Mouse (Mus musculus): ENCODE measurements around the gene Pnn. TPM values are rescaled to one million over a fixed set of nuclear protein-coding genes. Genes with fewer than 3 reads are reported as not detected.
"Not testable (repeated sequence)": the region's sequence is repeated elsewhere in the genome, so short reads cannot be mapped to it uniquely, and the experiment has no call there.

Pnn gene
- polyA plus RNA-seq, 1 experiment = 8.9 TPM

DNA sequence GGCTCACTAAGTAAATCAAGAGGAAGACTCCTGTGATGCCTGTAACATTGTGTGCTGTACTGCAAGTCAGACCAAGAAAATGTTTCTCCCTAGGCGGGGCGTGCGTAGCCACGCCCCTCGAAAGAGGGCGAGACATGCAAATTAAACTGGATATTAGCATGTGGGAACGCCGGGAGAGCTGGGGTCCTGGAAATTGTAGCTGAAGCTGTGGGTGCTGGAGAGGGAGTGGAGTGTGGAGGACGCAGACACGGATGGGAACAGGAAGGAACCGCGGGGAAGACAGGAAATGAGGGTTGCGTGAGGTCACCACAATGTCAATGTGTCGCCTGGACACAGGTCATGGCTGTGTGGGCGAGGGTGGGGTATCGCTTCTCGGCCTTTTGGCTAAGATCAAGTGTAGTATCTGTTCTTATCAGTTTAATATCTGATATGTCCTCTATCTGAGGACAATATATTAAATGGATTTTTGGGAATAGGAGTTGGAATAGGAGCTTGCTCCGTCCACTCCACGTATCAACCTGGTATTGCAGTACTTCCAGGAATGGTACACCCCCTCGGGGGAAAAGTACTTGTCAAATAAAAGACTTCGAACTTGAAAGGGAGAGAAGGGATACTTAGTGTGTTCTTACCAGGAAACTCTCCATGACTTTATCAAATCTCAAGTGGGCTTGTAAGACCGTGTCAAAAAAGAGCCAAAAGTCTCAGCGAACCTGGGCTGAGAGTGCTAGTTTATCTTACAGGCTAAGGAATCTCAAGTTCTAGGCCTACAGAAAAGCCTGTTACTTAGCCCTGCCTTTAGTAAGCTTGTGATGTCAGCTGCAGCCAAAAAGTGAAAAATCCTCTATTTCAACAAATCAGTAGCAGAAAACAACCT, 26.5 kb upstream of the Pnn start:
- Histone ChIP-seq H3K4me3 (ENCODE audit: low read depth, low read length) (peak overlapping the region; percentile 52), H3K27me3 (ENCODE audit: control insufficient read depth, insufficient read depth, low read length) (no peaks in the 10 kb centered on the region), H3K27ac (ENCODE audit: insufficient read depth, low read depth, low read length) (peak overlapping the region; percentile 71), H3K36me3 (ENCODE audit: control insufficient read depth, insufficient read depth, low read length) (peaks cover 26% of the 10 kb centered on the region), H3K4me1 (ENCODE audit: control insufficient read depth, insufficient read depth, insufficient read length, low read length) (no peaks in the 10 kb centered on the region)
- TF ChIP-seq CTCF (IDR thresholded peaks at IDR 0.05; ENCODE audit: extremely low read depth, insufficient read length, insufficient replicate concordance, low read depth, low read length) (no peak), POLR2A (IDR thresholded peaks at IDR 0.05; ENCODE audit: low read depth, low read length) (peak; percentile 43; the same call in 1 of the 2 replicates)
- 13% methylated on average over 23 of the region's 23 CpGs for WGBS

DNA sequence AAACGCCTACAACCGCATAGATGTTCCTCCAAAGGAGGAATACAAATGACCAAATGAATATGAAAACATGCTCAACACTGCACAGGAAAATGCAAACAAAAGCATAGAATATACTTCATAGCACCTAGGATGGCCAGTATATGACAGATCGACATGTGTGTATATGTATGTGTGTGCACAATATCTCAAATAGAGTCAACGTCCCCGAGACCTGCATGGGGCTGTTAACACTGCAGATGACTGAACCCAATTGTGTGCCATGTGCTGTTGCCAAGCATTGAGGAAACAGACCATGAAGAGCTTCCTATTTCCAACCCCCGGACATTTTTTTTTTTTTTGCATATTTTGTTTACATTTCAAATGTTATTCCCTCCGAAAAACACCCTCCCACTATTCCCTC, 25.8 kb upstream of the Pnn start:
- 35% methylated on average over 7 of the region's 7 CpGs for WGBS
- Histone ChIP-seq H3K4me1 (ENCODE audit: control insufficient read depth, insufficient read depth, insufficient read length, low read length) (no peaks in the 10 kb centered on the region), H3K27ac (ENCODE audit: insufficient read depth, low read depth, low read length) (peak overlapping the region; percentile 71; the same call in 1 of the 2 replicates)

DNA sequence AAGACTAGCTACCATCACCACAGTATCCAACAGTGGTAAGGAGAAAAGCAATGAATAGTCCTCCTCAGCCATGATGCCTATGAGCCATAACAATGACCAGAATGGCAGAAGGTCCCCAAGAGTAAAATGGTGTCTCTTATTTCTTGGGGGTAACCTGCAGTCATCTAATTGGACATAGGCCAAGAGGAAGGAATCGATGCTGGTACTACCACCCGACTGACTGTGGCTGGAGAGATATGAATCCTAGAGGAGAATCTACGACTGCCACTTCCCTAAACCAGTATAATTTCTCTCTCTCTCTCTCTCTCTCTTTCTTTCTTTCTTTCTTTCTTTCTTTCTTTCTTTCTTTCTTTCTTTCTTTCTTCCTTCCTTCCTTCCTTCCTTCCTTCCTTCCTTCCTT, 14.2 kb upstream of the Pnn start:
- Histone ChIP-seq H3K4me3 (ENCODE audit: low read depth, low read length) (no peak overlapping the region), H3K27ac (ENCODE audit: insufficient read depth, low read depth, low read length) (no peak overlapping the region), H3K36me3 (ENCODE audit: control insufficient read depth, insufficient read depth, low read length) (peaks cover 21% of the 10 kb centered on the region), H3K27me3 (ENCODE audit: control insufficient read depth, insufficient read depth, low read length) (no peaks in the 10 kb centered on the region), H3K4me1 (ENCODE audit: control insufficient read depth, insufficient read depth, insufficient read length, low read length) (no peaks in the 10 kb centered on the region)
- whole genome bisulfite sequencing = 59% methylated on average over 3 of the region's 3 CpGs
- TF ChIP-seq POLR2A (IDR thresholded peaks at IDR 0.05; ENCODE audit: low read depth, low read length) = no peak
- TF ChIP-seq CTCF (IDR thresholded peaks at IDR 0.05; ENCODE audit: extremely low read depth, insufficient read length, insufficient replicate concordance, low read depth, low read length) = no peak

More for the DNA sequence above, 25.8 kb upstream of the Pnn start:
- TF ChIP-seq POLR2A (IDR thresholded peaks at IDR 0.05; ENCODE audit: low read depth, low read length) (no peak), CTCF (IDR thresholded peaks at IDR 0.05; ENCODE audit: extremely low read depth, insufficient read length, insufficient replicate concordance, low read depth, low read length) (no peak)
- Histone ChIP-seq H3K27me3 (ENCODE audit: control insufficient read depth, insufficient read depth, low read length) (no peaks in the 10 kb centered on the region), H3K4me3 (ENCODE audit: low read depth, low read length) (no peak overlapping the region), H3K36me3 (ENCODE audit: control insufficient read depth, insufficient read depth, low read length) (peaks cover 31% of the 10 kb centered on the region)

DNA sequence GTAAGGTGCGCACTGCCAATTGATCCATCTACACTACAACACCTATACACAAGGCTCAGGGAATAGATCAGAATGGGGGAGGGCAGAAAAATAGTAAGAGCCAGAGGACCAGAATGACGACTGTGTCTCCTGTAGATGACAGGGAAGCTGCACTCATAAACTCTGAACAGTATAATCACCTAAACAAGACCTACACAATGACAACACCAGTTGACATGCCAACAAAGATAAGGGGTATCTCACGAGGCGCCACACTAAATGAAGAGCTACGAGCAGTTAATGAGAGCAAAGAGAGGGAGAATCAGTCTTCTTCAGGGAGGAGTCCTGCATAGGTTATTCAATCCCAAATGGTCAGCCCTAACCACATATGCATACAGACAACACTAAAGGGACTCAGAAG, 13.5 kb upstream of the Pnn start:
- TF ChIP-seq CTCF (IDR thresholded peaks at IDR 0.05; ENCODE audit: extremely low read depth, insufficient read length, insufficient replicate concordance, low read depth, low read length) (no peak), POLR2A (IDR thresholded peaks at IDR 0.05; ENCODE audit: low read depth, low read length) (no peak)
- H3K4me3 ChIP-seq (ENCODE audit: low read depth, low read length) = no peak overlapping the region
- no peak overlapping the region for H3K27ac ChIP-seq (ENCODE audit: insufficient read depth, low read depth, low read length)
- H3K4me1 ChIP-seq (ENCODE audit: control insufficient read depth, insufficient read depth, insufficient read length, low read length) = no peaks in the 10 kb centered on the region
- WGBS = 80% methylated on average over 5 of the region's 5 CpGs
- no peaks in the 10 kb centered on the region for H3K27me3 ChIP-seq (ENCODE audit: control insufficient read depth, insufficient read depth, low read length)
- H3K36me3 ChIP-seq (ENCODE audit: control insufficient read depth, insufficient read depth, low read length) = peaks cover 21% of the 10 kb centered on the region

DNA sequence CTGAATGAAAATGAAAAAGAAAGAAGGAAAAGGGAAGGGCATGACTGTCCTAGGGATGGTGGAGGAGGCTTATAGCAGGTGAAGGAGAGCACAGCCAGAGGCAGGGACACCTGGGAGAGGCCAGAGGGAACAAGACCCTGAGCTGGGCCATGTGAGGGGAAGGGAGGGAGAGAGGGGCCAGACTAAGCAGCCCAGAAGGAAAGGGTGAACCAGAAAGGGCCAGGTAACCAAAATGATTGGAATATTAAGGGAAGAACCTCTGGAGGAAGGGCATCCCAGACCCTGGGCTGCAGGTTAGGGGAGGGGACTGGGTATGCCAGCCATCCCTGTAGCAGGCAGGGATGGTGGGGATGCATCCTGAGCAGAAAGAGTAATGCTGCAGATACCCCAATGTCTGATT, 12.7 kb upstream of the Pnn start:
- Histone ChIP-seq H3K4me1 (ENCODE audit: control insufficient read depth, insufficient read depth, insufficient read length, low read length) (no peaks in the 10 kb centered on the region), H3K4me3 (ENCODE audit: low read depth, low read length) (no peak overlapping the region), H3K27ac (ENCODE audit: insufficient read depth, low read depth, low read length) (no peak overlapping the region), H3K27me3 (ENCODE audit: control insufficient read depth, insufficient read depth, low read length) (no peaks in the 10 kb centered on the region), H3K36me3 (ENCODE audit: control insufficient read depth, insufficient read depth, low read length) (peaks cover 16% of the 10 kb centered on the region)
- TF ChIP-seq POLR2A (IDR thresholded peaks at IDR 0.05; ENCODE audit: low read depth, low read length) (no peak), CTCF (IDR thresholded peaks at IDR 0.05; ENCODE audit: extremely low read depth, insufficient read length, insufficient replicate concordance, low read depth, low read length) (no peak)

DNA sequence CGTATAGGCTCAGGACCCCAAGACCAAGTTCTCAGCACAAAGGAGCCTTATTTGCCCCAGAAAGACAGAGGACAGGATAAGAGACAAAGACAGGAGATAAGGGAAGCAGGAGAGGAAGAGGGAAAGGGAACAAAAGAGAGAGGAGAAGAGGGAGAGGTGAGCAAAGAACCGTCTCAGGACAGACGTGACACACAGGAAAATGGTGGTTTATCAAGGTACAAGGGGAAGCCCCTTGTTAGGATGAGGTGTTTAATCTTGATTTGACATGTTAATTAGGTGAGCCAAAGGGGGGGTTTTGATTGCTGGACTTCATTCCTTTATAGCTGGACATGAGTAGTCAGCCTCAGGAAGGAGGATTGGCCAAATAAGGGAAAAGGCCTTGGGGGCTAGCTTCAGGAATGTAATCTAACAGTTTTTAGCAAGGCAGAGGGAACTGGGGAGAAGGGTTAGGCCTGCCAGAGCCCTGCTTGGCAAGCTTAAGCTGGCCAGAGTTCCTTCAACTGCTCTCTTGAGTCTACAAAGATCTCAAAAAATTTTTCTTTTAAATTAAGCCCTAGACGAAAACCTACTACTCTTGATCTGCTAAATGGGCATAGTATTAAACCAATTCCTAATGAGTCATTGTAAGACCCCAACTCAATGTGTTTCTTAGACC, 11.4 kb upstream of the Pnn start:
- Histone ChIP-seq H3K4me3 (ENCODE audit: low read depth, low read length) (no peak overlapping the region), H3K27me3 (ENCODE audit: control insufficient read depth, insufficient read depth, low read length) (no peaks in the 10 kb centered on the region), H3K4me1 (ENCODE audit: control insufficient read depth, insufficient read depth, insufficient read length, low read length) (peaks cover 6% of the 10 kb centered on the region; the same call in 1 of the 2 replicates), H3K27ac (ENCODE audit: insufficient read depth, low read depth, low read length) (no peak overlapping the region), H3K36me3 (ENCODE audit: control insufficient read depth, insufficient read depth, low read length) (peaks cover 10% of the 10 kb centered on the region)
- 86% methylated on average over 4 of the region's 4 CpGs for WGBS
- TF ChIP-seq CTCF (IDR thresholded peaks at IDR 0.05; ENCODE audit: extremely low read depth, insufficient read length, insufficient replicate concordance, low read depth, low read length) = no peak
- no peak for TF ChIP-seq POLR2A (IDR thresholded peaks at IDR 0.05; ENCODE audit: low read depth, low read length)

DNA sequence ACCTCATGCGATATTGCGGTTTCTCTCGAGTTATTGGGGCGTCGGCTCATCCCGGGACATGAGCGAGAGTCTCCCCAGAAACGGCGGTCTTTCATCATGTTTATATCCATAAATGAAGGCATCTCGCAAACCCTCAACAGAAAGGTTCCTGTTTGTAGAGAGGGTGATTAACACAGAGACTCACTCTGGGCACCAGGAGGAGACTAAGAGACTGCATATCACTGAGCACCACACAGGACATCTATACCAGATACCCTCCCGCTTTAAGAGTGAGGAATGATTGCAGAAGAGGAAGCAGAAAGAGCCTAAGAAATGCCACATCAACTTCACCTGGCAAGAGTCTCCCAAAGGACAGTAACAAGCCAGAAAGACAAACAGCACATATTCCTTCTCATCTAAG, 10.5 kb upstream of the Pnn start:
- Histone ChIP-seq H3K27ac (ENCODE audit: insufficient read depth, low read depth, low read length) (no peak overlapping the region), H3K4me3 (ENCODE audit: low read depth, low read length) (no peak overlapping the region), H3K4me1 (ENCODE audit: control insufficient read depth, insufficient read depth, insufficient read length, low read length) (peaks cover 7% of the 10 kb centered on the region; the same call in 1 of the 2 replicates), H3K27me3 (ENCODE audit: control insufficient read depth, insufficient read depth, low read length) (no peaks in the 10 kb centered on the region), H3K36me3 (ENCODE audit: control insufficient read depth, insufficient read depth, low read length) (peaks cover 6% of the 10 kb centered on the region; the same call in 1 of the 2 replicates)
- TF ChIP-seq CTCF (IDR thresholded peaks at IDR 0.05; ENCODE audit: extremely low read depth, insufficient read length, insufficient replicate concordance, low read depth, low read length) = no peak
- no peak for TF ChIP-seq POLR2A (IDR thresholded peaks at IDR 0.05; ENCODE audit: low read depth, low read length)
- 97% methylated on average over 11 of the region's 11 CpGs for WGBS

DNA sequence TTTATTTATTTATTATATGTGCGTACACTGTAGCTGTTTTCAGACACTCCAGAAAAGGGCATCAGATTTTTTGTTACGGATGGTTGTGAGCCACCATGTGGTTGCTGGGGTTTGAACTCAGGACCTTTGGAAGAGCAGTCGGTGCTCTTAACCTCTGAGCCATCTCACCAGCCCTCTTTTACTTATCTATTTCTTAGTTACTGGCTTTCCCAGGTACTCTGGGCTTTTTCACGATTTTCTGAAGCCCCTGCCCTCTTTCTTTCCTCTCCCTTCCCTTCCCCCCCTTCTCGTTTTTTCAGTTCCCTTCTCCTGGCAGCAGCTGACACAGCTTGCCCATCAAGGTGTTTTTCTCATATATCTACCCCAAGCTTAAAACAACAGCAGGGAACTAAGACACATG, 8.4 kb upstream of the Pnn start:
- H3K36me3 ChIP-seq (ENCODE audit: control insufficient read depth, insufficient read depth, low read length); H3K27me3 ChIP-seq (ENCODE audit: control insufficient read depth, insufficient read depth, low read length); H3K27ac ChIP-seq (ENCODE audit: insufficient read depth, low read depth, low read length); H3K4me3 ChIP-seq (ENCODE audit: low read depth, low read length); H3K4me1 ChIP-seq (ENCODE audit: control insufficient read depth, insufficient read depth, insufficient read length, low read length): not testable (repeated sequence)
- 85% methylated on average over 5 of the region's 5 CpGs for WGBS
